Mouse (Mus musculus): Measurements from ENCODE around the gene Arhgef2.
"Not testable (repeated sequence)": the region's sequence is repeated elsewhere in the genome, so short reads cannot be mapped to it uniquely, and the experiment has no call there.

The Arhgef2 gene

DNA sequence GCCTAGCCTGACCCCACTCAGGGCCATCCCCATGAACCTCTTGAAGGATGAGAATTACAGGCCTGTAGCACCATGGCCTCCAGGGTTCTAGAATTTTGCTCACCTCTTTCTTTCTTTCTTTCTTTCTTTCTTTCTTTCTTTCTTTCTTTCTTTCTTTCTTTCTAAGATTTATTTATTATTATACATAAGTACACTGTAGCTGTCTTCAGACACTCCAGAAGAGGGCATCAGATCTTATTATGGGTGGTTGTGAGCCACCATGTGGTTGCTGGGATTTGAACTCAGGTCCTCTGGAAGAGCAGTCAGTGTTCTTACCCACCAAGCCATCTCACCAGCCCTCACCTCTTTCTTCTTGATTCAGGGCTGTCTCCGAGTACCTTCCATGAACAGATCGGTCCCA is at the start of gene Arhgef2:
Gene Arhgef2 (plus strand): TSS at position 301 of the 400 bp plus-strand sequence.
- not testable (repeated sequence) for DNase-seq (ENCODE audit: extremely low spot score, low read depth, low spot score)

DNA sequence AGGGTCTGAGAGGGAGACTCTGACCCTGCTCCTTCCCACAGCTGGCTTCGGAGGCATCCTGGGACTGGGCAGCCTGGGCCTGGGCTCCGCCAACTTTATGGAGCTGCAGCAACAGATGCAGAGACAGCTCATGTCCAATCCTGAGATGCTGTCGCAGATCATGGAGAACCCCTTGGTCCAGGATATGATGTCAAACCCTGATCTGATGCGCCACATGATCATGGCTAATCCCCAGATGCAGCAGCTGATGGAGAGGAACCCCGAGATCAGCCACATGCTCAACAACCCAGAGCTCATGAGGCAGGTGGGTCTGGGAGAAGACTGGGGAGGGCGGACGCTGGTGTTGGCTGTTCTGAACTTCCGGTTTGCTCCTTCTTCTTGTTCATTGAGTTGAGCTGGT is 49.1 kb upstream of the Arhgef2 start:
- DNase-seq (ENCODE audit: extremely low spot score, low read depth, low spot score), result no peak

DNA sequence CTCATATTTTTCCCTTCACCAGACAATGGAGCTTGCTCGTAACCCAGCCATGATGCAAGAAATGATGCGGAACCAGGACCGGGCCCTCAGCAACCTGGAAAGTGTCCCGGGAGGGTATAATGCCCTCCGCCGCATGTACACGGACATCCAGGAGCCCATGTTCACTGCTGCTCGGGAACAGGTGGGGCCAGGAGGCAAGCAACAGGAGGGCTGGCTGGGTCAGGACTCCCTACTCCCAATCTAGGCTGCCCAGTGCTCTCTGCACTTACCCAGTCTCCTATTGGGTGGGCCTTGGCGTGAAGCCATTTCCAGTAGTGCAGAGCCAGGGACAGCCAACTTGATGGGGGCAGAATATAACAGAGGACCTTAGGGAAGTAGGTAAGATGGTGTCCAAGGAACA is 46.2 kb upstream of the Arhgef2 start:
- no peak for DNase-seq (ENCODE audit: extremely low spot score, low read depth, low spot score)

DNA sequence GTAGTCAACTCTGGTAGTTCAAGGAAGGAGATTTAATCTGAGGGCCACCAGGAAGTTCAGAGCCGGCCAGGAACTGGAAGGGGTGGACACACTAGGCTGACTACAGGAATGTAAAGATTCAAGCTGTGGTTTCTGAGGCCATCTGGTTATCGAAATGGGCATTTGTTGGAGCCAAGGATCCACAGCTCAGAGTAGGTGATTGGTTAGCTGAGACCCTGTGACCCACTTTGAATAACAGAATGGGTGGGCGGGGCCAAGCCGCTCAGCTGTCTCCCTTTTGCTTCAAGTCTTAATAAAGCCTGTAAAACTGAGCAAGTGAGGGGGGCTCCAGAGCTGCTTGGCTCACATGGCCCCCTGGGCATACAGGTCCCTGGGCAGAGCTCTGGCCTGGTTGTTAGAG is 43.8 kb upstream of the Arhgef2 start:
- DNase-seq (ENCODE audit: extremely low spot score, low read depth, low spot score), result no peak

DNA sequence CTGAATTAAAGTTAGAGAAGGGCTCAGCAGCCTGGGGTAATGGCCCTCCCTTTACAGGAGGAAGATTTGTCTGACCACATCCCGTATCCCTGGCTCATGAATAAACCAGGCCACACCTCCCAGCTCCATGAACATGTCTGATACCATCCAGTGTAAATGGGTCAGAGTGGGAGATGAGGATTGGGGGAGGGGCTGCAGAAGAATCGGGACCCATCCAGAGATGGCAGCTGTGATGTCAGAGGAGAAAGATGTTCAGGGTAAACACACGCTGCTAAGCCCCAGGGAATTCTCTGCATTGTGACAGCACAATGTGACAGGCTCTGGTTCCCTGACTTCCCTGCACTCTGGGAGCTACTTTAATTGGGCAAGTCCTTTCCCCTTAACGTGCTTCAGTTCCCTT is 42.3 kb upstream of the Arhgef2 start:
- no peak for DNase-seq (ENCODE audit: extremely low spot score, low read depth, low spot score)

DNA sequence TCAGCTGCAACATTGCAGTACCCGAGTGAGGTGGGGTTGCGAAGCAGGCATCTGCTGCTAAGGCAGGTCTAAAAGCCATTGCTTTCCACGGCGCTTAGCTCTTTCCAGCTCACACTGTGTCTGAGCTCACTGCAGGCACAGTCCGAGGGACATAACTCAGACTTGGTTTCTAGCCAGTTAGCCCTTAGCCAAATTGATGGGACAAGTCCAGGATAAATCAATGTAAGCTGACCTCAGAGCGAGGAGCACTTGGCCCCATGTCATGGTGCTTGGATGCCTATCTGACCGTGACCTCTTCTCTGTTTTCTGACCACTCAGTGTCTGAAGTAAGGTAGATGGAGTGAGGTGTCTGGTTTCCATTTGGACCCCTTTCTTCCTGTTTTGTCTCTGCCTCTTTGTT is 41.8 kb upstream of the Arhgef2 start:
- DNase-seq (ENCODE audit: extremely low spot score, low read depth, low spot score), result no peak

DNA sequence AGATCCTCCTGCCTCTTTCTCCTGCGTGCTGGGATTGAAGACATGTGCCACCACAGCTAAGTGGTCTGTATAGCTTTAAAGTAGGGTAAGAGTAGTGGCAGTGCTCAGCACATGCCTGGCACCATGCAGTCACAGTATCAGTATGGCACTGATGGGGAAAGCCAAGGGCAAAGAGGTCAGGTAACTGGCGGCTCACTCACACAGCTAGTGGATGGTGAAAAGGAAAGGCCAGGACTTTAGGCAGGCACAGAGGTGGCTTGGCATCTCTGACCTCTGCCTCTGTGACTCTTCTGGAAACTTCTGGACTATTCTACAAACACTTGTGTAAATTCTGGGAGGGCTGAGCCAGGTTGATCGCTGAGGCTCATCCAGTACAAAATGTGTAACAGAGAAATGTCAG is 39.6 kb upstream of the Arhgef2 start:
- DNase-seq (ENCODE audit: extremely low spot score, low read depth, low spot score), result no peak

DNA sequence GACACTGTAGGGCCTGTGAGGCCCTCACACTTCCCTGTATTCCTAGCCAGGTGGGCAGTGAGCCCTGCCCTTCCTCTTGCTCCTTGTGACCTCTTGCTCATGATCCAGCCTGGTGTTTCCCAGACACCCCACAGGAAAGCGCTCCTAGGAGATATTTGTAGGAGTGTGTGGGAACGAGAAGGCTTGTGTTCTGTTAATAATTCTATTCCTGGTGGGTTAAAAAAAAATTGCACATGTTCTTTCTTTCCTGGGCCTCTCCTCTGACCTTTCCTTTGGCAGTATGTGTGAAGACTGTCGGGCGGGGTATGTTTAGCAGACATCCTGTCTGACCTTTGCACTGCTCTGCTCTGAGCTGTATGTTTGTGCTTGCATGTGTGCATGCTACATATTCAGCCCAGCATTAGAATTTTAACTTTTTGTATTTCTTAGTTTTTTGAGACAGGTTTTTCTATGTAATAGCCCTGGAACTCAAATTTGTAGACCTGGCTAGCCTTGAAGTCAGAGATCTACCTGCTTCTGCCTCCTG is 39.2 kb upstream of the Arhgef2 start:
- no peak for DNase-seq (ENCODE audit: extremely low spot score, low read depth, low spot score)

DNA sequence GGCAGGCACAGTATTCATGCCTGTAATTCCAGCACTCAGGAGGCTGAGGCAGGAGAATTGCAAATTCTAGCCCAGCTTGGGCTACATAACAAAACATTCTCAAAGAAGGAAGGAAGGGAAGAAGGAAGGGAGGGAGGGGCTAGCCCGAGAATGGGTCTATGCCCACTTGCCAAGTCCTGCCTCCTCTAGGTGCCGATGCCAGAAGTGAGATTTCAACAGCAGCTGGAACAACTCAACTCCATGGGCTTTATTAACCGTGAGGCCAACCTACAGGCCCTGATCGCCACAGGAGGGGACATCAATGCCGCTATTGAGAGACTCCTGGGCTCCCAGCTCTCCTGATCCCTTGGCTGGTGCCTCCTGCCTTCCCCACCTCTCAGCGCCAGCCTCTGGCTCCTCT is 37.9 kb upstream of the Arhgef2 start:
- no peak for DNase-seq (ENCODE audit: extremely low spot score, low read depth, low spot score)

DNA sequence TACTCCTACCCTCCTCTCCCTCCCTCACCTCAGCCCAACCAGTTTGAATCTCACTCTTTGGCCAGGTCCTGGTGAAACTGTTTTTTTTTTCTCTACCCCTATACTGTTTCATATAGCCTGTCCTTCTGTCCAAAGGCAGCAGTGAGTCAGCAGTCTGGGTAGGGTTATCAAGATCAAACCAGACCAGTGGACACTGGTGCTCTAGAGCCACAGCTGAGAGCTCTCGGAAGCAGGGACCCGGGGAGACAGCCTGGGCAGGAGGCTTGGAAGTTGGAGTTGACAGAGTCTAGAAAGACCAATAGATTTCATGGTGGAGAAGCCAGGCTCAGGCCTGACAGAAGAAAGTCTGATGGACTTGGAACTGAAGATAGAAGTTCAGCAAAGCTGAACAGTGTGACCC is 37.2 kb upstream of the Arhgef2 start:
- DNase-seq (ENCODE audit: extremely low spot score, low read depth, low spot score), result no peak

DNA sequence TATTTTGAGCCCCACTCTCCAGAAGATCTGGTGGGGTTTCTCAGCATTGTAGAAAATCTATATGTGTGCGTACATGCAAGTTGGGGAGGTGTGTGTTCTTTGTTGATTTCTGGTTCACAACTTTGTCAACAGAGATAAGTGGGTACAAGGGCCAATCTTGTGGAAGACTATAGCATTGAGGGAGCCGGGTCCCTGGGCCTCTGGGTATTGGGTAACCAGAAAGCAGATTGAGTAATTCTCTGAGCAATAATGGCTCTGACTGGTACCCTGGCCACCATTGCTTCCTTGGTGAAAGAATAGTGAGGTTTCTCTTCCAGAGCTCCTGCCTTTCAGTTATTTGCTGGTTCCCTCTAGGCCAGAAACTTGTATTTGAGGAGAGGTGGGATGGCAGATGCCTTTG is 36.7 kb upstream of the Arhgef2 start:
- DNase-seq (ENCODE audit: extremely low spot score, low read depth, low spot score), result no peak

DNA sequence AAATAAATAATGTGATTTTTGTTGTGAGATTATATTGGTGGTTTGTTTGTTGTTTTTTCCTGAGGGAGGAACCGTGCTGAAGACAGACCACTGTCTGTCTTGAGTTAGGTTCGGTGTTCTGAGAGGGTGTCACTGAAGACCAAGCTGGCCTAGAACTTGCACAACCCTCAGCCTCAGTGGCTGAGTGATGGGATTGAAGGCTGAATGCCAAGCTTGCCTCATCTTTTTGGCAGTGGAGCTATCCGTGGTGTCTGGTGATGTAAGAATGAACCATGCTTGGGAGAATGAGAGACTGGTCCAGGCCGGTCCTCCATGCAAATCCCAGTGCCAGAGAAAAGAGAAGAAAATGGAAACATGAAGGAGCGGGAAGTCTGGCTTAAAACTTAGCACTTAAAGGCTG is 36.1 kb upstream of the Arhgef2 start:
- no peak for DNase-seq (ENCODE audit: extremely low spot score, low read depth, low spot score)

DNA sequence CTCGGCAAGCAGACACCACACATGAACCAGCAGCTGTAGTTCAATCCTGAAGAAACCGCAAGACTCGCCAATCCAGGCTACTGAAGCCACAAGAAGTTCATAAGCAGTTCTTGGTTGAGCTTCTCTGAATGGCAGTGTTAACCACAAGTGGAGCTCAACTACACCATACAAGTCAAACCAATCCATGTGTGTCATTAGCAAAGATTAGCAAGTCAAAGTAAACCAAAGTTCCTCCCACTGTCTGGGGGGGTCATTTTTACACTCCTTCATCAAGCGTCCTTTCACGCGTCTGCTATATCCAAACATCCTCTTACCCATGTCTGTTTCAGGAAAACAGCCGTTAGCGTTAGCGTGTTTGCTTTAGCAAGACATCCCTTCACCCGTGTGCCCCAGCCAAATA is 35.4 kb upstream of the Arhgef2 start:
- DNase-seq (ENCODE audit: extremely low spot score, low read depth, low spot score), result no peak

DNA sequence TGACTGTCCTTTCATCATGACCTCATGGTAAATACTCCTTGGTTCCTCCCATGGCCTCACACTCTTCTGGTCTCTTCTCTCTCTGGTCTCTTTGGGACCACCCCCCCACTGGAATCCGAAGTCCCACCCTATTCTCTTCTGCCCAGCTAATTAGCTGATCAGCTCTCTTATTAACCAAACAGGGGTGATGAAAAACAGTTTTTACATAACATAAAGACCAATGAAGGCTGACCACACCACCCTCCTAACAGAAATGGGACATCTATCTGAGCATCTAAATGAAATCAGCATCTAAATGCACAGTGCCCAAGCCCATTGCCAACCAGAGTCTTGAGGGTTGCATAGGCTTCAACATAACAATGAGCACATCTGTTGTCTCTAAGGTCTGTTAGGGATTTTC is 33.9 kb upstream of the Arhgef2 start:
- no peak for DNase-seq (ENCODE audit: extremely low spot score, low read depth, low spot score)

DNA sequence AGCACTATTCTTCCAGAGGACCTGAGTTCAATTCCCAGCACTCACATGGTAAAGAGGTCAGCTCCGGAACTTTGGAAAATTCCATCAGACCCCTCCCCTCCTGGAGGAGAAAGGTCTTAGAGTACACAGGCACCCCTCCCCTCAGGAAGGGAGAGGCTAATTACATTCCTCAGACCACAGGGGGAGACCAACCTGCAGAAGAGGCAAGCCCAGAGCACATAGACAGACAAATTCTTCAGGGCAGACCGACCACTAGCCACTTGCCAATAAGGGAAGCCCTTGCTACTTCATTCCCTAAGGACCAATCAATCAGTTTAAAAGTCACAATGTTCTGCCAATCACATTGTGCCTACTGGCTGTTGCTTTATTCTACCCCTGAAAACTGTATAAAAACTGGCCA is 32.9 kb upstream of the Arhgef2 start:
- no peak for DNase-seq (ENCODE audit: extremely low spot score, low read depth, low spot score)

DNA sequence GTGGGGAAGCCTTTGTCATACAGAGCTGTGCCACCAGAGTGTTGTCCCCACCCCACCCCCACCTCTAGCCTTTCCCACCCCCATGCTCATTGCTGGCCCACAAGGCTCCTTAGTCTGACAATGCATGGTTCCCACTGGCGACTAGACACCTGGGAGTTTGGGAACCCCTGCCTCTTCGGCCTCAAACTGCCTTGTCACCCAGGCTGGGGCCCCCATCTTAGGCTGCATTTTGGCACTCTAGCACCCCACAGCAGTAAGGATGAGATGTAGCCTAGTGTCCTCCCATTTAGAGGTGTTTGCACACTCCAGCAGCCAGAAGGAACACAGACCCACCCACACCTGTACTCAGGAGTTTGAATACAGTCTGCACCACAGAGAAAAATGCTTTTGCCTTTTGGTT is 32.0 kb upstream of the Arhgef2 start:
- DNase-seq (ENCODE audit: extremely low spot score, low read depth, low spot score), result no peak

DNA sequence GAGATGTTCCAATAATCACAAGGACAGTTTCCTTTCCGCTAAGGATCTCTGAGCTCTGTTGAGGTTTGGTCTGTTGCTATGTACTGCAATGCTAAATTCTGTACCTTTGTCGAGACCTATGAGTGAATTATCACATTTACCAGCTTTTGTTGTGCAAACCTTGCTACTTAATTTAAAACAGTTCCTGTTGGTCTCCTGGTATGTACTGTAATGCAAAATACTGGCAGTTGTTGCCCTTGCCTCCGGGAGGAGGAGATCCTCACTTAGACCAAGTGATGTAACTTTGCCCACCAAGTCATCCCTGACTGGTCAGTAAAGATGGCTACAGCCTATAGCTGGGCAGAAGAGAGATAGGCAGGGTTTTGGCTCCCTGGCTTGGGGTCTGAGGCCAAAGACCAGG is 30.2 kb upstream of the Arhgef2 start, which contains the start of gene Ssr2:
Gene Ssr2 (plus strand): TSS at position 337 of the 400 bp plus-strand sequence.
- no peak for DNase-seq (ENCODE audit: extremely low spot score, low read depth, low spot score)

DNA sequence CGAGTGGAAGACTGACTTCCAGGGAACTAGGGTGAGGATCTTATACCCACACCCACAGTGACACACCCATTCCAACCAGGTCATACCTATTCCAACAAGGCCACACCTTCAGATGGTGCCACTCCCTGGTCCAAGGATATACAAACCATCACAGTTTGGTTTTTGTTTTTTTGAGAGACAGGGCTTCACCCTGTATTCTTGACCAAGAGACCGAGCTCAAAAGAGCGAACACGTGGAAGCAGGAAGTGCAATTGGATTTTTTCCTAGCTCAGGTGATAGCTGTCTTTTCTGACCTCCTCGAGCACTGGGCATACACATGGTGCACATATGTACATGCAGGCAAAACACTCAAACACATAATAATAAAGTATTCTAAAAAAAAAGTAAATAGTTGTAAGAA is 27.9 kb upstream of the Arhgef2 start:
- not testable (repeated sequence) for DNase-seq (ENCODE audit: extremely low spot score, low read depth, low spot score)

DNA sequence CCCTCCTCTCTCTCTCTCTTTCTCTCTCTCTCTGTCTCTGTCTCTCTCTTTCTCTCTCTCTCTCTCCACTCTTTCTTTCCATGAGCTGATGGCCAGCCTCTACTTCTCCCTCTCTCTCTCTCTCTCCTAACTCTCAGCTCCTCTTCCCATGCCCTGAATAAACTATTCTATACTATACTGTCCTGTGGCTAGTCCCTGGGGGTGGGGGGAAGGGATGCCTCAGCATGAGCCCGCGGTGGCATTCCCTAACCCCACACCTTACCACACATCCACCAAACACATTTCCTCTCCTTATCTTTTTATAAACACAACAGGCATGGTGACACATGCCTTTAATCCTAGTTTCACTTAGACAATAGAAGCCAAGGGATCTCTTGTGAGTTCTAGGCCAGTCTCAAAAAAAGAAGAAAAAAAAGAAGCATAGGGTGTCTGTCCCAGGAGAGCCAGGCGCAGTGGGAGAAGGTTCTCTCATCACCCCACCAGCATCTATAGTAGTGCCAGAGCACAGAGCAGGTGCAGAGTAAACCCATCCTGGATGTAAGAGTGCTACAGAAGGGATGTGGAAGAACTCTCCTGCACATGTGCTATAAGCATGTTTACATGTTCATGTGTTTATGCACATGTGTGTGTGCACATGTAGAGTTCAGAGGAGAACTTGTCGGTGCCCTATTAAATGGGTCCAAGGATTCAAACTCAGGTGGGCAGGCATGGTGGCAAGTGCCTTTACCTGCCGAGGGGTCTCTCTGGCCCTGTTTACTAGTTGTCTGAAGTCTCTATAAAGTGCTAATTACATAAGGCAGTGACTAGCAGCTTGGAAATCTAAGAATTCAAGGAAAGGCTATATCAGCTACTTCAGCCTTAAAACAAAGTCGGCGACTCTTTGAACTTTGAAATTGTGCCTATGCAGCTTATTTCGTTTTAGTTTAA is 27.0 kb upstream of the Arhgef2 start:
- no peak for DNase-seq (ENCODE audit: extremely low spot score, low read depth, low spot score)

DNA sequence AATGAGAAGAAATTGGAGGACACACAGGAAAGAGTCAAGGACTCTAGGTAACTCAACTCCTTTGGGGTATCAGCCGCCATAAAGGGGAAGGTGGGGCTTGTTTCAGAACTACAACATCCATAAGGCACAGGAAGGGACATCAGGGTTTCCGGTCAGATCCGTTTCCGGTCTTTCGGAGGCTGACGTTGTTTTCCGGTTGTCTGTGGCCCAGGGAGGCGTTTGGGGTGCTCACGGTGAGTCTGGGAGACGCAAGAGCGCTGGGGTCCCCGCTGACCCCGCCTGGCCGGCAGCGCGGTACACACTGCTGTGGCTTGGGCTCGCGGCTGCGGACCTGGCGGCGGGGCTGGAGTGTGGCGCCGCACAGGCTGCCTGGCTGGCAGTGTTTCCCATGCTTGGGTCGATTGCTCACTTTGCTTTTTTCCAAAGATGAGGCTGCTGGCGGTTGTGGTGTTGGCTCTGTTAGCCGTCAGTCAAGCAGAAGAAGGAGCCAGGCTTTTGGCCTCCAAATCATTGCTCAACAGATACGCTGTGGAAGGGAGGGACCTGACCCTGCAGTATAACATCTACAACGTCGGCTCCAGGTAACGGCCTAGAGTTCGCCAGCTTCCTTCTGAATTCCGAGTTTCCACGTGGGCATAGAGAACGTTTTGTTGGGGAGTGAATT is 26.2 kb upstream of the Arhgef2 start:
- peak; percentile 50 for DNase-seq (ENCODE audit: extremely low spot score, low read depth, low spot score)

DNA sequence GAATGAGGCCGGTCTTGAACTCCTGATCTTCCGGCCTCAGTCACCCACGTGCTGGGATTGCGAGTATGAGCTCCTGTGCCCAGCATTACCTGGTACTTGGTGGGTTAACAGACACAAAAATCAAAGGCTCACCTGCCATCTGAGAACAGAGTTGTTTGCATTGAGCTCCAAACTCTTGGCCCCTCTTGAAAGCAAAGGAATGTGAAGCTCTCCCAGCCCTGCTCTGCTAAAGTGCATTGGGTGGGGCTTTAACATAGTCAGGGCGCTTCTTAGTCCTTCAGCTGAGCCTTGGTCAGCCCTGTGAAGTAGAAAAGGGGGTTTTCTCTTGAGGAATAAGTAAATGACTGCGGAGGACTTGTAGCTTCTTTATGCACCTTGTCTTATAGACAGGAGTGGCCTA is 20.0 kb upstream of the Arhgef2 start:
- DNase-seq (ENCODE audit: extremely low spot score, low read depth, low spot score), result no peak

DNA sequence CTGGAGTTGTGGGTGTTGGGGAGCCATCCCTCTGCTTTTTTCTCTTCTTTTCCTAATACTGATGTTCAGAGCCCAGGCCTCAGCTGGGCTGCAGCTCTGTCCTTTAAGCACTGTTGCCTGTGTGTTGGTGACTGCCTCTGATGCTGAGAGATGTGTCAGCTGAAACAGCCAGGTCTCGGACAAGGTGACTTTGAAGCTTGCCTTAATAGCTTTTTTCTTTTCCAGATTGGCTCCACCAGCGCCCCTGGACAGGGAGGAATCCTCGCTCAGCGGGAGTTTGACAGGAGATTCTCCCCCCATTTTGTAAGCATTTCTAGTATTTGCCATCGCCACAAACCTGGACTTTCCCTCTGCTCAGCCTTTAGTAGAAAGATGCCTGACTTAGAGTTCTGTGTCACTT is 19.1 kb upstream of the Arhgef2 start:
- DNase-seq (ENCODE audit: extremely low spot score, low read depth, low spot score), result no peak

All from hindlimb bud, embryonic 11.5 days (tissue).